Mouse (Mus musculus): ENCODE results near the gene Ltk. TPM values are rescaled to one million over a fixed set of nuclear protein-coding genes. Genes with fewer than 3 reads are reported as not detected.

Gene Ltk
- not detected in 2 replicates for total RNA-seq (2015; ENCODE audit: low replicate concordance)
- not detected in 2 replicates for total RNA-seq (2017; ENCODE audit: low replicate concordance)

- no peak for ATAC-seq (replicated peaks; ENCODE audit: low FRiP score, poor library complexity, severe bottlenecking)
Measured at GRCm38 (mm10) chr2:119760251-119760650, at the start of gene Ltk. Gene Ltk (minus strand): TSS chr2:119760431.

GRCm38 (mm10) chr2:119808881-119809280 lies 48.6 kb upstream of the Ltk start:
- ATAC-seq (replicated peaks; ENCODE audit: low FRiP score, poor library complexity, severe bottlenecking) = no peak

GRCm38 (mm10) chr2:119808438-119808837 lies 48.2 kb upstream of the Ltk start:
- ATAC-seq (replicated peaks; ENCODE audit: low FRiP score, poor library complexity, severe bottlenecking) = no peak

- ATAC-seq (replicated peaks; ENCODE audit: low FRiP score, poor library complexity, severe bottlenecking) = no peak
Measured at GRCm38 (mm10) chr2:119805536-119805935, 45.3 kb upstream of the Ltk start.

DNA sequence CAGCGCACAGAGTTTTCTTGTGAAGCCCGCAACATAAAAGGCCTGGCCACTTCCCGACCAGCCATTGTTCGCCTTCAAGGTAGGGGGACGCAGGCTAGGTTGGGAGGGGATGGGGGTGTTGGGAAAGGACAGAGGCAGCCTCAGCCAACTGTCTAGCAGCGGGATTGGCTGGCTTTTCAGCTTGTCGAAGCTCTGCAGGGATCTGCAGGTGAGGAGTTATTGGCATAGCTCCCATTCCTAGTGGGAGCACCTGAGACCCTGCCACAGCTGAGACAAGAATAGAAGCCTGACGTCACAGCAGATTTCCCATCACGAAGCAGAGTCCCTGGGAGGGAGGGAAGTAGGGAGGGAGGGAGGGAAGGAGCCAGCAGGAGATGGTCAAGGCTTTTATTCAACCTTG lies 44.5 kb upstream of the Ltk start:
- ATAC-seq (replicated peaks; ENCODE audit: low FRiP score, poor library complexity, severe bottlenecking) = no peak

DNA sequence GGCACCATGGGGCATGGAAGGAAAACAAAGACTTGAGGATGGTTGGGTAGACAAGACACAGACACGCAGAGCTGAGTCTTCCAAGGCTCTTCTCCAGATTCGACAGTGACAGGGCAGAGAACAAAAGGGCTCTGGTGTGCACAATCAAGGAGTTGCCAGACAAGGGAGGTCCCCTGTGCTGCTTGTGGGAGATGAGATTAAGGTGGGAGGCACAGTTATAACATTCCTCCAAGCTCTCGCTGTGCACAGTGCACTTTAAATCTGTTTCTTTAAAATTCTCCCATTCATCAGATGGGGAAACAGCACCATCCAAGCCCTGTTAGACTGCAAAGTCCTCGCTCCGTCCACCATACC lies 44.0 kb upstream of the Ltk start:
- no peak for ATAC-seq (replicated peaks; ENCODE audit: low FRiP score, poor library complexity, severe bottlenecking)

DNA sequence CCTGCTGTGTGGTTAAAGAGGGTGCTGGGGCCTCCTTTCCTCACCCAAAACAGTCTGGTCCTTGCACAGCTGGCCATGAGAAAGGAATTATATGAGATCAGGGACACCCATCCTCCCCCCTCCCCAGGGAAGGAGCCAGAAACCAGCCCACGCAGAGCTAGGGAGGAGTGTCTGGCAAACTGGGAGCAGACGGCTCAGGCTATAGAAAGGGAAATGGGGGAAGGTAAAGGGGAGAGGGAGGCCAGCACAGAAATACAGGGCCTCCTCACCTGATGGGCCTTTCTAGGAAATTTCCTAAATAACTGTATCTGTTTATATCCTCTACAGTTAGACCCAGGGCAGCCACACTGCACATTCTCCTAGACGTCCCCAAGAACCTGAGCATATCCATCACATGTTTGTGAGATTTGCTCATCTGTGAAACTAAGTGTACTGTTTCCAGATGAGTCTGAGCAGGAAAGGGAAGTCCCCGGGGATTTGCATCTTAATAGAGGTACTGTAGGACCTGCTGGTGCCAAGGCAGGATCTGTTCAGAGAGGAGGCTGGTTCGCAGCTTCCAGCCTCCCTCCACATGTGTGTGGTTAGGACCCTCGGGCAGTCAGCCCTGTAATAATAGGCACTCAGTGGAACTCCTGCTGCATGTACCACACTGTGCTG lies 43.5 kb upstream of the Ltk start:
- ATAC-seq (replicated peaks; ENCODE audit: low FRiP score, poor library complexity, severe bottlenecking) = no peak

- ATAC-seq (replicated peaks; ENCODE audit: low FRiP score, poor library complexity, severe bottlenecking) = no peak
Measured at GRCm38 (mm10) chr2:119802767-119803617, 42.8 kb upstream of the Ltk start.

DNA sequence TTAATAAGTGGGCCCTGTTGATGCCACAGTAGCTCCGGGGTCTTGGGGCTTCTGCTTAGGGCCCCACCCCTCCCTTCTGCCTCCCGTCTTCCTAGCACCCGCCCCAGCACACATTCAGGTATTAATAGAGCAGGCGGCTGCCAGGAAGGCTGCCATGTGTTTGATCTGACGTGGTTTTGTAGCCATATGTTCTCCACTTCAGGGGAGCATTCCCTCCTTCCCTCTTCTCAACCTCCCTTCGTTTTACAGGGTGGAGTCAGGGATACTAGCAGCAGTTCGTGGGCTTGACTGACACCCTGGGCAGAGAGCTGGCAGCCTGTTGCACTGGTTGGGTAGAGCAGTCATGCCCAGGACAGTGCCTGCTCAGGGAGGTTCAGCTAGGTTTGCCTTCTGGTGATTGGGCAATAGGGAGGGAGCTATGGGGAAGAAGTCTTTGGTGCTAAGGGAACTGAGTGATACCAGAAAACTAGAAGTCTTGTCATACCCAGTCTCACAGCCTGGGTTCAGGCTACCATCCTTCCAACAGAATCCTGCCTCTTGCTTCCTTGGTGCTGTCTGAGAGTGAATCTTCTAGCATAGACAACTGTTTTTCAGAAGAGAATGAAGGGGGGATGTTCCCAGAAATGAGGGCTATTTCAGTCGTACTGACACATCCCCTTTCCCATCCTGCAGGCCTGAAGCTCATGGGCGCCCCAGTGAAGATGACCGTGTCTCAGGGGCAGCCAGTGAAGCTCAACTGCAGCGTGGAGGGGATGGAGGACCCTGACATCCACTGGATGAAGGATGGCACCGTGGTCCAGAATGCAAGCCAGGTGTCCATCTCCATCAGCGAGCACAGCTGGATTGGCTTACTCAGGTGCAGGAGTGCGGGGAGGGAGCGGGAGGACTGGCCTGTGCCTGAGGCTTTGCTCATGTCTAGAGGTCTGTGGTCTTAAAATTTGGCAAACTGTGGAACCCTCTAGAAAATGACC lies 40.9 kb upstream of the Ltk start:
- no peak for ATAC-seq (replicated peaks; ENCODE audit: low FRiP score, poor library complexity, severe bottlenecking)

DNA sequence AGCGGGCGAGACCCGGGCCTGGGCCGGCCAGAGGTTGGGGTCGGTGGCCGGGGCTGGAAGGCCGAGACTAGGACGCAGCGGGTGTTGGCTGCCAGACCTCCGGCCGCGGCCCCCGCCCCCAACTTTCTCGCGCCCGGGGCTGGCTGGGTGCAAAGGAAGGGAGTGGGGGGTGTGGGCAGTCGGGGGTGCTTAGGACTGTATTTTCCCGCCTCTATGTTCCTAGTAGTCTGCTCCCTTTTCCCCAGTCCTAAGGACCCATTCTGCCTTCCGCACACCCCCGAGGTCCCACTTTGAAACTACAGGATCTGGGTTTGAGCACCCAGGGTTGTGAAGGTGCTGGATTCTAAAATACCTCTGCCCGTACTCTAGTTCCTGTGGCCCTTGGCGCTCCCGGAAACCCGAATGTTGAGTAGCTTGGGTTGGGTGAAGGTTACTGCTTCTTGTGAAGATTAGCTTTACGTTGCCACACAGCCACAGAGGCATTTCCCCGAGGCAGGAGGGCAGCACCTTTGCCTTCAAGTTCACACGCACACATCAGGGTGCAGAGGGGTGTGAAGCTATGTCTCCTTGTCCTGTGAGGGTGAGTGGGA lies 39.8 kb upstream of the Ltk start:
- no peak for ATAC-seq (replicated peaks; ENCODE audit: low FRiP score, poor library complexity, severe bottlenecking)

- no peak for ATAC-seq (replicated peaks; ENCODE audit: low FRiP score, poor library complexity, severe bottlenecking)
Measured at GRCm38 (mm10) chr2:119799181-119799960, 39.1 kb upstream of the Ltk start.

DNA sequence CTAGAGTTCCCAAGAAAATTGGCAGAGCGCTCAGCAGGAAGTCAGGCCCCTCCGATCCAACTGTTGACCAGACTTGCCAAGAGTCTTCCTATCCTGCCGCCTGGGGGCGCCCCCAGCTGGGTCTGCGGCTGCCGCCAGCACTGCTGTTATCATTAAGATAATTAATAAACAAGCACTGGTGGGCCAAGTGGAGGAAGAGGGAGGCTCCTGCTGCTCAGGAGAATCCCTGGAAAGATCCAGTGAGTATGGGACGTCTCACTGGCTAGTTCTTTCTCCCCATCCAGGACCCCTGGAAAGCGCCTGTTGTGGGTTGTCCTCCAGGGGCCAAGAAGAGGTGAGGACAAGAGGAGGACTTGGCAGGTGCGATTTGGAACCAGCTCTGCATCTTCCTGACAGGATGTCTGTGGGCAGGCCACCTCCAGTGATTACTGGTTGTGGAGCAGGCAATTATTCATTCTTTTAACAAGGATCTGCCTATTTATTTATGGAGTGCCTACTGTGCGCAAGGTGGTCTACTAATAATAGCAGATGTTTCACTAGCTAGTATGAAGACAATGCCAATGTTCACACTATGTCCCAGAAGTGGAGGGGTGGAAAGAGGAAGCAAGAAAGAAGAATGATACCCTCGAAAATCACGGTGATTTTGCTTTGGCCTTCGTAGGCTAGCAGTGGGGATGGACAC lies 38.2 kb upstream of the Ltk start:
- ATAC-seq (replicated peaks; ENCODE audit: low FRiP score, poor library complexity, severe bottlenecking) = no peak

- no peak for ATAC-seq (replicated peaks; ENCODE audit: low FRiP score, poor library complexity, severe bottlenecking)
Measured at GRCm38 (mm10) chr2:119797279-119797783, 37.1 kb upstream of the Ltk start, which contains the start of gene Tyro3. Gene Tyro3 (plus strand): TSS chr2:119797733.

- ATAC-seq (replicated peaks; ENCODE audit: low FRiP score, poor library complexity, severe bottlenecking) = no peak
Measured at GRCm38 (mm10) chr2:119789996-119790395, 29.8 kb upstream of the Ltk start.

DNA sequence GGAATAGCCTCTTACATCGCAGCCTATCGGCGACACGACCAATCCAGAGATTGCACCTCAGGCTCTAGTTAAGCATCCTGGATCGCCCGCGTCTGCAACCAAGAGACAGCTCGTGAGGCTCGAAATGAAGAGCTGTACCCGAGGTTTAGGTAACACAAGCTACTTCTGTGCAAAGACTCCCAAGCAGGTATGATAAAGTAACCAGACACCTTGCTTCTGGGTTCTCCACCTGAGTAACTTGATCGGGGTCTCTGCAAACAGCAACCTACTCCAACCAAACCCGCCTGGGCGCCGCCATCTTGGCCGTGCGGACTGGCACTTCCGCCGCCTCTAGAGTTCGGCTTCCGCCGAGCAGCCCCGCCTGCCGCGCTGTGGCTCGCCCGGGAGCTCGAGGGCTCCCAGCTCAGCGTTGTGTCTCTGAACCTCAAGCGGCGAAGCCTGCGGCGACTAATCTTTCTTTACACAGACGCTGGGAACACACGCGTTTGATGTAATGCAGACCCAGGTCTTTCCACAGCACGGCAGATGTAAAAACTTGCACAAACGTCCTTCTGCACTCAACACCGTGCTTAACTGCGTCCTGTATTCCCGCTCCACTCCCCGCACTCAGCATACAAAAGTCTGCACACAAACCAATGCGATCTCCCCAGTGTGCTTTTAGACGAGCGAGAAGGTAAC lies 27.1 kb upstream of the Ltk start, which contains the start of gene Rpap1:
Gene Rpap1 (minus strand): TSS at position 332 of the 678 bp plus-strand sequence.
- peak; percentile 99 for ATAC-seq (replicated peaks; ENCODE audit: low FRiP score, poor library complexity, severe bottlenecking)

- ATAC-seq (replicated peaks; ENCODE audit: low FRiP score, poor library complexity, severe bottlenecking) = no peak
Measured at GRCm38 (mm10) chr2:119767246-119767645, 7.0 kb upstream of the Ltk start.

GRCm38 (mm10) chr2:119763924-119764323 lies 3.7 kb upstream of the Ltk start:
- ATAC-seq (replicated peaks; ENCODE audit: low FRiP score, poor library complexity, severe bottlenecking) = no peak

DNA sequence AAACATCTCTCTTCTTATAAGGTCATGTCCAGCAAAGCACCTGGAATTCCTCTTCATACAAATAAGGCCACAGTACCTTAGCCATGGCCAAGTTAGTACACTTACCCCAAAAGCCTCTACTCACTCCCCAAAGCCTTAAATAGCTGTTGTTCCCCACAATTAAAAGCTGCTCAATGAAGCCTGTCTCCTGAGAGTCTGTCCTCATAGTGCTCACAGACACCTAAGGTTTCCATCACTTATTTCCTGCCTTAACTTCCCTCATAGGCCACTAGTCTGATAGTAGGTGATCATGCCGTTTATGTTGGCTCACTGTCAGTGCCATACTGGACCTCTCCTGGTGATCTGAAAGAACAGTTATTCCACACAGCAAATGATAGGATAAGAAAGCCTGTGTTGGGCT lies 2.0 kb upstream of the Ltk start:
- no peak for ATAC-seq (replicated peaks; ENCODE audit: low FRiP score, poor library complexity, severe bottlenecking)
